Mouse (Mus musculus): ENCODE results near the gene Pdpn. TPM values are rescaled to one million over a fixed set of nuclear protein-coding genes. Genes with fewer than 3 reads are reported as not detected.

Gene Pdpn
- polyA plus RNA-seq, 1 experiment: 1.3 TPM

GRCm38 (mm10) chr4:143305987-143306772 is 6.8 kb upstream of the Pdpn start:
- H3K36me3 ChIP-seq (ENCODE audit: control insufficient read depth, insufficient read depth, low read length): no peaks in the 10 kb centered on the region
- H3K27ac ChIP-seq (ENCODE audit: control insufficient read depth, insufficient read depth, low read depth, low read length): no peak overlapping the region
- TF ChIP-seq CTCF (IDR thresholded peaks at IDR 0.05; ENCODE audit: control insufficient read depth, insufficient read depth, insufficient replicate concordance, low read depth, low read length) (no peak), POLR2A (IDR thresholded peaks at IDR 0.05; ENCODE audit: control insufficient read depth, low read depth, low read length) (no peak)
- H3K4me3 ChIP-seq (ENCODE audit: control insufficient read depth, low read depth, low read length): no peak overlapping the region
- no peaks in the 10 kb centered on the region for H3K4me1 ChIP-seq (ENCODE audit: control insufficient read depth, insufficient read depth, low read length)
- H3K27me3 ChIP-seq (ENCODE audit: control insufficient read depth, insufficient read depth, low read length): no peaks in the 10 kb centered on the region

- Histone ChIP-seq H3K4me1 (ENCODE audit: control insufficient read depth, insufficient read depth, low read length) (no peaks in the 10 kb centered on the region), H3K27me3 (ENCODE audit: control insufficient read depth, insufficient read depth, low read length) (no peaks in the 10 kb centered on the region)
- TF ChIP-seq POLR2A (IDR thresholded peaks at IDR 0.05; ENCODE audit: control insufficient read depth, low read depth, low read length): no peak
- TF ChIP-seq CTCF (IDR thresholded peaks at IDR 0.05; ENCODE audit: control insufficient read depth, insufficient read depth, insufficient replicate concordance, low read depth, low read length): no peak
Measured at GRCm38 (mm10) chr4:143305031-143305430, 5.7 kb upstream of the Pdpn start.

GRCm38 (mm10) chr4:143302279-143302890 is 3.0 kb upstream of the Pdpn start:
- Histone ChIP-seq H3K4me3 (ENCODE audit: control insufficient read depth, low read depth, low read length) (peak overlapping the region; percentile 28), H3K27ac (ENCODE audit: control insufficient read depth, insufficient read depth, low read depth, low read length) (no peak overlapping the region), H3K27me3 (ENCODE audit: control insufficient read depth, insufficient read depth, low read length) (no peaks in the 10 kb centered on the region), H3K36me3 (ENCODE audit: control insufficient read depth, insufficient read depth, low read length) (no peaks in the 10 kb centered on the region), H3K4me1 (ENCODE audit: control insufficient read depth, insufficient read depth, low read length) (peaks cover 3% of the 10 kb centered on the region)
- TF ChIP-seq CTCF (IDR thresholded peaks at IDR 0.05; ENCODE audit: control insufficient read depth, insufficient read depth, insufficient replicate concordance, low read depth, low read length) (no peak), POLR2A (IDR thresholded peaks at IDR 0.05; ENCODE audit: control insufficient read depth, low read depth, low read length) (no peak)

More at GRCm38 (mm10) chr4:143305031-143305430, 5.7 kb upstream of the Pdpn start:
- Histone ChIP-seq H3K4me3 (ENCODE audit: control insufficient read depth, low read depth, low read length) (no peak overlapping the region), H3K27ac (ENCODE audit: control insufficient read depth, insufficient read depth, low read depth, low read length) (no peak overlapping the region), H3K36me3 (ENCODE audit: control insufficient read depth, insufficient read depth, low read length) (no peaks in the 10 kb centered on the region)

GRCm38 (mm10) chr4:143301875-143302274 is 2.5 kb upstream of the Pdpn start:
- Histone ChIP-seq H3K4me3 (ENCODE audit: control insufficient read depth, low read depth, low read length) (peak overlapping the region; percentile 28), H3K27me3 (ENCODE audit: control insufficient read depth, insufficient read depth, low read length) (no peaks in the 10 kb centered on the region), H3K27ac (ENCODE audit: control insufficient read depth, insufficient read depth, low read depth, low read length) (no peak overlapping the region), H3K4me1 (ENCODE audit: control insufficient read depth, insufficient read depth, low read length) (peaks cover 3% of the 10 kb centered on the region), H3K36me3 (ENCODE audit: control insufficient read depth, insufficient read depth, low read length) (no peaks in the 10 kb centered on the region)
- no peak for TF ChIP-seq CTCF (IDR thresholded peaks at IDR 0.05; ENCODE audit: control insufficient read depth, insufficient read depth, insufficient replicate concordance, low read depth, low read length)
- TF ChIP-seq POLR2A (IDR thresholded peaks at IDR 0.05; ENCODE audit: control insufficient read depth, low read depth, low read length): no peak

GRCm38 (mm10) chr4:143301042-143301441 is 1.7 kb upstream of the Pdpn start:
- no peaks in the 10 kb centered on the region for H3K36me3 ChIP-seq (ENCODE audit: control insufficient read depth, insufficient read depth, low read length)
- H3K27ac ChIP-seq (ENCODE audit: control insufficient read depth, insufficient read depth, low read depth, low read length): no peak overlapping the region
- TF ChIP-seq CTCF (IDR thresholded peaks at IDR 0.05; ENCODE audit: control insufficient read depth, insufficient read depth, insufficient replicate concordance, low read depth, low read length): no peak
- no peak for TF ChIP-seq POLR2A (IDR thresholded peaks at IDR 0.05; ENCODE audit: control insufficient read depth, low read depth, low read length)
- no peak overlapping the region for H3K4me3 ChIP-seq (ENCODE audit: control insufficient read depth, low read depth, low read length)
- peaks cover 3% of the 10 kb centered on the region for H3K4me1 ChIP-seq (ENCODE audit: control insufficient read depth, insufficient read depth, low read length)
- H3K27me3 ChIP-seq (ENCODE audit: control insufficient read depth, insufficient read depth, low read length): no peaks in the 10 kb centered on the region

- Histone ChIP-seq H3K36me3 (ENCODE audit: control insufficient read depth, insufficient read depth, low read length) (no peaks in the 10 kb centered on the region), H3K27me3 (ENCODE audit: control insufficient read depth, insufficient read depth, low read length) (no peaks in the 10 kb centered on the region), H3K27ac (ENCODE audit: control insufficient read depth, insufficient read depth, low read depth, low read length) (no peak overlapping the region), H3K4me3 (ENCODE audit: control insufficient read depth, low read depth, low read length) (no peak overlapping the region), H3K4me1 (ENCODE audit: control insufficient read depth, insufficient read depth, low read length) (peaks cover 3% of the 10 kb centered on the region)
- TF ChIP-seq POLR2A (IDR thresholded peaks at IDR 0.05; ENCODE audit: control insufficient read depth, low read depth, low read length) (no peak), CTCF (IDR thresholded peaks at IDR 0.05; ENCODE audit: control insufficient read depth, insufficient read depth, insufficient replicate concordance, low read depth, low read length) (no peak)
Measured at GRCm38 (mm10) chr4:143300113-143300688, 837 bp upstream of the Pdpn start.

Measured in testis, adult 2 months (tissue).